Mouse (Mus musculus) kidney, adult 11 months (tissue): Measurements from ENCODE around the gene Cog3.
A peak's percentile ranks its signal among the peaks of the same experiment; 100 is the strongest.

Source experiments
- DNase-seq: peaks from one replicate; pipeline ENCODE4 v3.0.0; 2022

Cog3 gene

GRCm38 (mm10) chr14:75676316-75676715 is 78.0 kb downstream of the Cog3 start:
- no peak for DNase-seq

GRCm38 (mm10) chr14:75669085-75669645 is 85.2 kb downstream of the Cog3 start:
- DNase-seq = peak; percentile 67

DNA sequence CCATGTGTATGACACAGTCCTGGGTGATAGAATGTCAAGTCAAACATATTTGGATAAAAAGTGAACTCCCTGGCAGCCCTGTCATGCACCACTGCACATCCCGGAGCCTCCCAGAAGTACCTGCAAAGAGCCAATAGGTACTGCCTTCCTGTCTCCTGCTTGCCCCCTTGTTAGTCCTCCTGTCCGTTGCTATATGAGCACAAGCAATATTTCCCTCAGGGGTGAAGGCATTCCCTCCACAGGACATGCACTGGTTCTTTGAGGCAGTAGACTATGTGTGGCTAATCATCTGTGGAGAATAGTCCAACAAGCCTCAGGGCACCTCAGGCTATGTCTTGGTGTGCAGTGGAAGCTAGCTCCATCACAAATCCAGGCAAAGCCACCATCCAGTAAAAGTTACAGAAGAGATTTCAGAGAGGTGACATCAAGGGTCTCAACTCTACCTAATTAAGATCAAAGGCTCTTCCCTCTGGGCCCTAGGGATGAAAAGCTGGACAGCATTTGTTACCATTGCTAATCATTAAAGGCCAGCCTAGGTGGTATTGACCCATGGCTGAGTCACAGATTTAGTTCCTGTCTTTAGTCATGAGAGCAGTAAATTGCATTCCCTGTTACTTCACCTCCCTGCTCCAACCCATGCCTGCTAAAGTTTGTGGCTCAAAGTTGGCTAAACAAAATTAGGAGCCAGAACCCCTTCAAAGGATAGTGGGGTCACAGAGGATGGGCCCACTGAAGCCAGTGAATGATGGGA is 88.7 kb downstream of the Cog3 start:
- no peak for DNase-seq

GRCm38 (mm10) chr14:75661548-75661947 is 92.8 kb downstream of the Cog3 start:
- DNase-seq = no peak

GRCm38 (mm10) chr14:75660936-75661335 is 93.4 kb downstream of the Cog3 start:
- DNase-seq = no peak
